Mouse (Mus musculus) embryo, embryonic 10.5 days (tissue): Measurements from ENCODE around the gene Serpina9.

ENCODE experiments used
- DNase-seq: peaks from one replicate; pipeline ENCODE4 v3.0.0-alpha.2; 2015; ENCODE audit warnings: low spot score

Serpina9 gene

DNA sequence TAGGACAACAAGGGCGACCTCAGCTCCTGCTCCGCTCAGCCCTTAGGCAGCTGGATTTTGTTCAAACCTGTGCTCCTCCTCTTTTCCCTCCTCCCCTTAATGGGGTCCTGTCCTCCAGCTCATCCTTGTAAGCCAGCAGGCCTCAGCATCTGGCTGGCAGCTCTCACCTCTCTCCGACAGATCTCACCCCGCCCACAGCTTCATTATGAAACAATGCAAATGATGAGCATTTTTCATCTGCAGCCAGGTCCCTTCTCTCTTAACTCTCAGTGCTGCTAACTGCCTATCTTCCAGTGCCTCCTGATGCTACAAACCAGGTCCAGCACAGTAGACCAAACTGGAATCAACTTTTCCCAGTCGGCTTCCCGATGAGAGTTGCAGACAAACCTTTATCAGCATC is at the start of gene Serpina9:
Serpina9 (minus strand) TSS at position 136 of the 400 bp plus-strand sequence.
- no peak for DNase-seq

DNA sequence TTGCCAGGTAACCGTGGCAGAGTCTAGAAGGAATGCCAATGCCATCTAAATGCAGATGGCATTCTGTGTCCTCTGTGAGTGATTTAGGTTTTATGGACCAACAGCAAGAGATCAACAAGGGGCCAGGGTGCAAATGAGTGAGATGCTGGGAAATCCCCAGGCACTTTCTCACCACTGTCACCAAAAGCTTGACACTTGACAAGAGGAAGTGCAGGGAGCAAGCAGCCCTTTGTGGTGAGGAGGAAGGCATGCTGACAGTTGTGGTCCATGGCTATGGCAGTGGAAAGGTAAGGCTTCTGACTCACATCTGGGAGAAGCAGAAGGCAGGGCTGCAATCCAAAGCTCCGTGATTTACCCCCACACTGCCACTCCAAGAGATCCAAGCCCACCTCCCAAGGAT is 48.3 kb upstream of the Serpina9 start:
- DNase-seq: no peak

DNA sequence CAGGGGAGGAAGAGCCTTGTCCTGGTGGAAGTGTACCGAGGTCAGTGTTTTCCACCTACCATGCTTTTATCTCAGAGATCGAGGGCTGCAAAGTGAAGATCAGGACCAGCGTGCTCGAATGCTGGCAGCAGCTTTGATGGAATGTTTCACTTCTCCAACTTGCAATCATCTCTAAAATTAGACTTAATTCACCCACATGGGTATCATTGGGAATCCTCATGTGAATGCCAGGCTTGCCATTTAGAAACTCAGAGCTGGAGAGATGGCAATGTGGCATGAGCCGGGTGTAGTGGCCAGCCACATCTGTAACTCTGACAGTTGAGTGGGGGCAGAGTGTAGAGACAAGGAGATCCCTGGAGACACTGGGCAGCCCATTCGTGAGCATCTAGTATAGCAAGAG is 46.6 kb upstream of the Serpina9 start:
- DNase-seq: no peak

DNA sequence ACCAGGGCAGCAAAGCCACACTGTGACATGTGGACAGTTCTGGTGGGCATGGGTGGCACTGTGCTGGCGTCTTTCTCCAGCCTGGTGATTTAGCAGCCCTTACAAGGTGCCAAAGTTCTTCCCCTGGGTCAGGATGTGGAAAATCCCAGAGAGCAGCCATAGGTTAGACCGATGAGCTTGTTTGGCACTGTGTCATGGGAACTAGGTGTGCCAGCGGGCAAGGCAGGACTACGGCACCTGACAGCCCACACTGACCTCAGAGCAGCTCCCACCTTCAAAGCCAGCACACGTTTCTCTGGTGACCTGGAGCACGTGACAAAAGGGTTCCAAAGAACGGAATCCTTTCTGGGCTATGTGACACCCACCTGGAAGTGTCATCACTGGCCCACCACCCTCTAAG is 44.0 kb upstream of the Serpina9 start:
- DNase-seq: no peak

DNA sequence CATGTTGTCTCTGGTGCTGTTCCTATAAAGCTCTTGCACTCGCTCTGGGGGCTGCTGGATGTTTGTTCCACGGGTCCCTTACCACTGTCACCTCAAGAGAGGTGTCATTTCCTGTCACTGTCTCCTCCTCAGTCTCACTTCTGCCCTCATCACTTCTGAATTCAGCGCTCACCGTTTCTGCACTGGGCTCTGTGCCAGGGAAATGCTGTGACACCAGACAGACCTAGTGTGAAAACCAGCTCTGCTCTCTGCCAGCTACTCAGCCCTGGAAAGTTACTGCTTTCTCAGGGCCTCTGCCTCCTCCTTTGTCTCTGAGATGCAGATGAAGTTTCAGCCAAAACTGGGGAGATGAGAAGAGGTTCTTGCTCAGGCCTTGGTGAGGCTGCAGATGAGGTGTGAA is 43.5 kb upstream of the Serpina9 start:
- DNase-seq: no peak

DNA sequence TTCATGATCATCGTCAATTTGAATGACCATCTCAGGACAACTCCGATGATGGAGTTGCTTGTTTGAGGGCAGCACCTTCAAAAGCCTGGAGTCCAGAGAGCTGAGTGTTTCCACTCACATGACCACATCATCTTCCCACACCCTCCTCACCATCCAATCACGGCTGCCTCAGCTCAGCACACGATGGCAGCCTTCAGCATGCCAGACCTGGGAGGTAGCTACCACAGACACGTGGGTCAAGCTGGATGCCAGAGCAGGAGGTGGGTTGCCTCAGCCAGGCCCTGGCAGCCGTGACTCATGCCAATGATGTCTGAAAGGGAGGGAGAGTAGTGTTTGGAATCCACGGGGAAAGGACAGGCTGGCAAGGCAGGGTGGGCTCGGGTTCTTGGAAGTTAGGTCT is 42.2 kb upstream of the Serpina9 start:
- no peak for DNase-seq

DNA sequence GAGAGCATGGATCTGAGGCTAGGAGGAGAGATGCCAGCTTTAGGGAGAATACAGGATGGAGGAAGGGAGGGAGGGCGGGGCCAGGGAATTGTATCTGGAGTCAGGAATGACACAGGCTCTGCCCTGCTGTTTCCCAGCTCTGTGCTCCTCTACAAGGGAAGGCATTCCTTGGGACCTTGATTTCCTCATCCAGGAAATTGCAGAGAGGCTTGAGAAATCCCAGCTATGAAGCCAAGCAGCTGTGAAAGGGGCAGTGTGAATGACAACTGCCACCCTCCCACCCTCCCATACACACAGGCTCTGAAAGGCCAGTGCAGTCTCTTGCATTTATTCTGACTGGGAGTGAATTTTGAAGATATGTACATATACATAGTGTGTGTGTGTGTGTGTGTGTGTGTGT is 40.4 kb upstream of the Serpina9 start:
- DNase-seq: no peak

DNA sequence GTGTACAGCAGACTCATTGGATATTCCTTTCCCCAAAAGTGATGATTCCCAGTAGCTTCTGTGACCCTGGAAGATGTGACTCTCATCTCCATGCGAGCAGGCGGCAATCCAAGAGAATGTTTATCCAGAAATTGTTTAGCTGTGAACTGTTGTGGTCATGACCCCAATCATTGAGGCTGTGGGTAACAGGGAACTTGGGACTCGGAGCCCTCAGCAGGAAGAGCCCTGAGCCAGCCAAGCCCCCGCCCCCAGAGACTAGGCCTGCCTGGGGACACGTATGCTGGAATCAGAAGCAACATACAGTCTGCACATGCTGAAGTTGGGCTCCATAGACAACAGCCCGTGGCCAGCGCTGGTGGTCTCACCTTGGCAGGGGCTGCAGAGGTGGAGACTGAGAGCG is 32.2 kb upstream of the Serpina9 start:
- no peak for DNase-seq

DNA sequence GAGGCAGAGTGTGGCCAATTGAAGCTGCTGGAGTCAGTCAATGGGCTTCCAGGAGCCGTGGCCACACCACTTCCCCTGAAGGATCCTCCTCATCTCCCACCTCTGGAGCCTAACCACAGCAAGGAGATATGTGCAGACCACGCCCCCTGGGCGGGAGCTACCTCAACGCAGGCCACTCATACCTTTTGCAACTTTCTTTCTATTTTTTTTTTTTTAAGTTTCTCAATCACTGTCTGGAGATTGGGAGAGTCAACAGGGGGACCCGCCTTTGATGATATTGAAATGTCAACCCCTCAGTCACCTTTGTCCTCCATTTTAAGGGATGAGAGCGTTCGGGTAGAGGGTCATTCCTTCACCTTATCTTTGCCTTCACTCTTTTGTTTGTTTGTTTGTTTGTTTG is 30.8 kb upstream of the Serpina9 start, which contains the start of gene Serpina12:
Serpina12 (minus strand) TSS at position 101 of the 400 bp plus-strand sequence.
- no peak for DNase-seq

DNA sequence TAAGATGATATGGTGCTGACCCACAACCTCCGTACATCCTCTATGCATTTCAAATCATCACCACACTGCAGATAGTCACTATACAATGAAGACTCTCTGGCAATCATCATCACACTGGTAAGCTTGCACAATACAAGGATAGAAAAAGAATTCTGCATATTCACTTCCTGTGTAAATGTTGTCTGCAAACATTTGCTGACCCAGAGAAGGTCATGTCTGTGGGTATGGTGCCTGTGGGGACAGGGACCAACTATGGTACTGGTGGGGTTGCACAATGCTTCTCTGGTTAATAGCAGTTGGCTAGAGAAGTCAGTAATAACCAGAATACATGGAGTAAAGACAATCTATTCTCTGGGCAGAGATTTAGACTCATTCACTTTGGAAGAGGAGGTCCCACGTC is 29.2 kb upstream of the Serpina9 start:
- no peak for DNase-seq

DNA sequence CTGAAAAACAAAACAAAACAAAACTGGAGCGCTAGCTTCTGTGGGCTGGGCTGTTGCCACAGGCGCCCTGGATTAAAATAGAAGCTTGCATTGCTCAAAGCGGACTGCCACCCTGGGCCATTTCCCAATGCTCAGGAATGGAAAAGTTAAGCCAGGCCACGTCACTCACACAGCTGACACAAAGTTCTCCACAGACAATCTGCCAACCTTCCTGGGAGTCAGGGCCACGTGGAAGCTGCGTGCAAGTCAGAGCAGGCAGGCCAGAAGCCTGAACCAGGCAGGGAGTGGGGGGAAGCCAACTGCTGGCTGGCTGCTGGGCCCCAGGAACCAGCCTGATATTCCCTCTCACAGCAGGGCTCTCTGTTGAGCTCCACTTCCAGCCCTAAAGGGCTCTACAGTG is 27.8 kb upstream of the Serpina9 start:
- no peak for DNase-seq

DNA sequence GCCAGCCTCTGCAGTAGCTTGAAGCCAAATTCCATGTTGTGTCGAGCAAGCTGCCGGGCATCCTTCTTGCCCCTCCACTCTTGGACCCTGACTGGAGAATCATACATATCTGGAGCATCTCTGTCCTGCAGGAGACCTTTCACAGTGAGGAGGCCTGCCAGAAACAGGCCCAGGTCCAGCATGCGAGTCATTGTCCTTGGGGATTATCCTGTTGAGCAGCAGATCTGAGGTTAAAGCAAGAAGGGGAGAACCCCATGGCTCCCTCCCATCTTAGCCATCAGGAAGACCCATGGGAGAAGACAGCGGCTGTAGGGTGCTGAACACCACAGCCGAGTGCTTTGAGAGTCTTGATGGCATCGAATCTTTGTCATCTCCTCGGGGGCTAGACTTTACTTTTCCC is 24.6 kb upstream of the Serpina9 start:
- no peak for DNase-seq

DNA sequence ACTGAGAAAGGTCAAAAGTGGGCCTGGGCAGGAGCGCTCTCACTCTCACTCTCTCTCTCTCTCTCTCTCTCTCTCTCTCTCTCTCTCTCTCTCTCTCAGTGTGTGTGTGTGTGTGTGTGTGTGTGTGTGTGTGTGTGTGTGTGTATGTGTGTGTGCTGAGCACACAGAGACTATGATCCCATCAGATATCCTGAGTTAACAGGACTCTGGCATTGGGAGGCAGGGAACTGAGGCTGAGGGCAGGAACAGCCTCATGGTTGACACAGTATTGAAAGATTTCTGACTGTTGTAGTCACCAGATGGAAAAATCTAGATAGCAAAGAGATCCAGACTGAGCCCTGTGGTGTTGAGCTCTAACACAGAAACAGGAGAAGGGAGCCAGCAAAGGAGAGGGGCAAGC is 20.2 kb upstream of the Serpina9 start:
- no peak for DNase-seq

DNA sequence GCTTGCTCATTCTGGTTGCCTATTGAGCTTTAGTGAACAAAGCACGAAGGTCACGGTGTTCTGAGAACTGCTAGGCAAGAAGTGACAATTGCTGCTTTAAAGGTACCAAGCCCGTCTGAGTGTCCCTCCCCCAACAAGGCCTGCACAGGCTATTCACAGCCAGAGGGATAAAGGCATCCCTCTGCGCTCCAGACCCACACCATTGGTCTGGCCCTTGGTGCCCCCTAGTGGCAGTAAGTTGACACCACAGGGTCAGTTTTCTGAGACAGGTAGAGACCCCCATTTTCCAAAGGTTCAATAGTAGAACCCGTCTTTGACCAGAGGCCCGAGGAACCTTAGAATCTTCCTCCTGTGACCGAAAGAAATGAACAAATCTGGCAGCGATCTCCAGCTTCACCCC is 16.4 kb upstream of the Serpina9 start:
- peak; percentile 44 for DNase-seq

DNA sequence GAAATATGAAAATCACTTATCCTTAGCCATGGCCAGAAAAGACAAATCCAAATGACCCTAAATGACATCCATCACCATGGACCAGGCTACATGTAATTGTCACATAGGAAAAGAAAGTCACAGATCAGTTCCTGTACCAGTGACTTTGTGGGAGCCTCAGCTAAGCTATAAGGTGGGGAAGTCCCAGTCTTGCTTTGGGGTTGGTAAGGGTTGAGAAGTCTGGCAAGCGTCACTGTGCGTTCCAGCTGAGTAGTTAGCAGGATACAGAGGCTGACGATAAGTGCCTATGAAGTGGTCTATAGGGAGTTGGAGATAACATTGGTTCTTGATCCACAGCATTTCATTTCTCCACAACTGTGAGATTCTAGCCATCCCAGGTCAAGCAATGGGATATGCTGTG is 1.7 kb upstream of the Serpina9 start:
- no peak for DNase-seq

DNA sequence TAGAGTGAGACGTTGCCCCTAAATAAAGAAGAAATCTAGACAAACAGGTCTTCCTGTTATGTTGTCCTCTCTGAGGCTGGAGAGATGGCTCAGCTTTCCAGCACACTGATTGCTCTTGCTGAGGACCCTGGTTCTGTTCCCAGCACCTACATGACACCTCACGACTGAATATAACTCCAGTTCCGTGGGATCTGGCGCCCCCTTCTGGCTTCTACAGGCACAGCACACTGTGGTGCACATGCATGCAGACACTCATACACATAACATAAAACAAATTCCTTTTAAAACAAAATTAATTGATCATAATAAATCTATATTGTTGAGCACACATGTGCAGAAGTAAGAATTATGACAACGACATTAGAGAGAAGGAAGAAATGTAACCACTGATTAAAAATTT is 8.9 kb downstream of the Serpina9 start:
- DNase-seq: no peak

DNA sequence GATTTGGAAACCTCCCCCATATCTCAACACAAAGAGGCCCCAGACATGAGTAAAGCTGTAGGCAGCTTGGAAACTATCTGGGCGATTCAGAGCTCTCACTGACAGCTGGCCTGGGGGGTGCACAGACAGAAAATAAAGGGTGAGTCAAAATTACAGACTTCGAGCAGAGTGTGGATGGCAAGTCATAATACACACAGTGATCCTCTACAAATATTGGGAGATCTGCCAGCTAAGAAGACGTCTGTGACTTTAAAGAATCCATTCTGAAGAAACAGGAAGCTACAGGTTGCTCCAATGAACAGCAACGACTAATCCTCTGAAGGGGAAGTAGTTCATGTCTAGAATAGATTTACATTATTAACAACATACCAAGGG is 10.3 kb downstream of the Serpina9 start:
- DNase-seq: no peak

DNA sequence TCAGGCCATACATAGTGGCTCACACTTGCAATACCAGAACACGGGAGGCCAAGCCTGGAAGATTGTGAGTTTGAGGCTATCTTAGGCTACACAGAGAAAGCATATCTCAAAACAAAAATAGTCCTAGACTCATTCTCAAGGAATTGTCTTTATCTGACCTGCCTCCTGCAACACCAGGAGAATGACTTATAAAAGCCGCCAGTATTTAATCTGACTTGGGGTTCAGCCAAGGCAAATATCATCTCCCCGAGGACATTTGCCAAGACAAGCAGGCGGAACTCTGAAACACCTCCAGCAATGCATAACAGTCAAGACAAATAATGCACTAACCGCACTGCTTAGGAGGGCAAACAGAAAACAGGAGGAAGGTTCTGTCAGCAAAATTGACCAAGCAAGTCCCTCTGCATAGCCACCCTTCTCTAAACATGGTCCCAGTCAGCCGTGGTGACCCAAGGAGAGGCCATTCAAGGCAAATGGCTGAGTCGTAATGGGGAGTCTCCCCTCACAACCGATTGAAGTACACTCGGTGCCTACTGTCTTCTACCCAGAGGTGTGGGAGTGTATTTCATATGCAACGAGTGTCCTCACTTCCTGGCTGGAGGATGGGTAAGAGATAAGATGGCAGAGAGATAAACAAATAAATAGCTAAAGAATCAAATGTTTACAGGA is 10.9 kb downstream of the Serpina9 start:
- DNase-seq: no peak

DNA sequence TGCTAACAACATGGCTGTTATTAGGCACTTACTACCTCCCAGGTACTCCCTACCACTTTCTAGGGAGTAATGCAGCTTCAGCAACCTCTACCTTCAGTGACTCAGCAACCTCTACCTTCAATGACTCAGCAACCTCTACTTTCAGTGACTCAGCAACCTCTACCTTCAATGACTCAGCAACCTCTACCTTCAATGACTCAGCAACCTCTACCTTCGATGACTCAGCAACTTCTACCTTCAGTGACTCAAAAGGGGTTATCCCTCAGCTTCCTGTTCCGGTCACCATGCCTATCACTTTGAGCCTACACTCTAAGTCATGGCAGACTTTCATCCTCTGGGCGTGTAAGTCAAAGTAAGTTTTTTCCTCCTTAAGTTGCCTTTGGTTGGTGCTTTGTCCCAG is 13.0 kb downstream of the Serpina9 start:
- DNase-seq: no peak

DNA sequence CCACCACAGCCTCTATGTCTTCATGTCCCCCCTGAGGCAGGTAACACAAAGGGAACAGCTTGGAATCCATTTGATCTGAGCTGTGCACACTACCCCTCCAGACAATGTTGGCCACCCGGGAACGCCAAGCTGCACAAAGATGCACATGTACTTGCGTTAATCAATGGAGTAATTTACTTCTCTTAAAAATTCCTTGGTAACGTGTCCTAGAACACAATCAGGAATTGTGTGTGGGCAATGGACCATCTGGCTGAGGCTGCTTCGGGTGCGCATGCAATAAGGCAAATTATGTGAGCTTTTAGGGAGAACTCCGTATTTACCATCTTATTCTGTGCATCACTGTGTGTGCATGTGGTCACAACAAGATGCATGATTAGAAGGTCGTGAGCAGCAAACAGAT is 13.9 kb downstream of the Serpina9 start:
- no peak for DNase-seq

DNA sequence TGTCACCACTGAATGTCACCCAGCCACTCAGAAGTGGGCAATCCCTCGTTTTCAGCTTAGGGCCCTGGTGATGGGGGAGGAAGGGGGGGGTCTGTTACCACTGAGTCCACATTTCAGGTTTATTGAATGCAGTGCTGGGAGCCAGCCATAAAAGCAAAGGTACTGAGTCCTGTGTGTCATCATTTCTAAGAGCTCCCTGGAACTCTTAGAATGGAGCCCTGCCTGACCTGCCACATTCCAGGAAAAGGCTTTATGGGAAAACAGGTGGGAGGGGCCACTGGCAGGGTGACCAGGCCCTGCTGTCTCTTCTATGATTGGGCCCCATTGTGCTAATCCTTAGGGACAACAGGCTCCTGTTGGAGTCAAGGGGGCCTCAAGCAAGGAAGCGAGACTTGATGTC is 17.0 kb downstream of the Serpina9 start:
- no peak for DNase-seq

DNA sequence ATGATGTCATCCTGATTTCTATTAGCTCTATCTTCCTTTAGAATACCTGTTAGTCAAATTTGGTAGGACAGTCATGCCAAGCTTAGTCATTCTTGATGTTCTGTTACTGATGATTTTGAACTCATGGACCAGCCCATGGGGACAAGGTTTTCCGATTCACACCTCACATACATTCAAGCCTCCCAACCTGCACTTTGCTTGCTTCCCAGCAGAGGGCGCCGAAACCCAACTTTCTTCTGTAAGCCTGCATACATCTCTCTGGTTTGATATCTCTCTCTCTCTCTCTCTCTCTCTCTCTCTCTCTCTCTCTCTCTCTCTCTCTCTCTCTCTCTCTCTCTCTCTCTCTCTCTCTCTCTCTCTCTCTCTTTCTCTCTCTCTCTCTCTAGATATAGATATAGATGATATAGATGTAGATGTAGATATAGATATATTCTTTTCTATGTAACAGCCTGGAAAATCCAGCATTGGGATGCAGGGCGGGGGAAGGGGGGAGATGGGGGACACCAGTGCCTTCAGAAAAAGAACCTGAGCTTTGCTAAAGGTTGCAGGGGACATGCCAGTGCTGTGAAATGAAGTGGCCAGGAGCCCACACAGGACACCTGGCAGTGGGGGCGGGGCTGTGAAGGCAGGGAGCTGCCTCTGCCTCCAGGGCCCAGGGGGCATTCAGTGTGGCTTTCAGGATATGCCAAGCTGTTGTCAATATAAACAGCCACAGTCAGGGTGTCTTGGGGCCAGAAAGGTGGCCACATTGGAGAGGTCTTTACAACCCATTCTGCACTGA is 18.1 kb downstream of the Serpina9 start:
- DNase-seq: peak; percentile 77

DNA sequence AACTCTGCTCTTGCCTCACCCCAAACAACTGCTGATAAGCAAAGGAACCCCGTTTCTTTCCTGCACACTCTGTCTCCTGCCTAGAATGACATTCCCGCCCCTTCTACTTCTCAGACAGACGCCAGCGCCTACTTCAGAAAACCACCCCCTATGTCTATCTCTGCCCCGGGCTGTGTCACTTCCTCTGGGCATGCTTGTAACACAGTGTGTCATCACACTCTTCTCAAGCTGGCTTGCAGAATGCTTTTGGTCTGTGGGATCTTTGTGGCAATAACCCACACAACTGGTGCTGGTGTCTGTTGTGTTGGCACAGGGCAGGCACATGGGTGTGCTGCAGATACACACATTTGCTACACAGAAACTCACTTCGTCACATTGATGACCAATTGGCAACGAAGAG is 20.6 kb downstream of the Serpina9 start:
- no peak for DNase-seq

DNA sequence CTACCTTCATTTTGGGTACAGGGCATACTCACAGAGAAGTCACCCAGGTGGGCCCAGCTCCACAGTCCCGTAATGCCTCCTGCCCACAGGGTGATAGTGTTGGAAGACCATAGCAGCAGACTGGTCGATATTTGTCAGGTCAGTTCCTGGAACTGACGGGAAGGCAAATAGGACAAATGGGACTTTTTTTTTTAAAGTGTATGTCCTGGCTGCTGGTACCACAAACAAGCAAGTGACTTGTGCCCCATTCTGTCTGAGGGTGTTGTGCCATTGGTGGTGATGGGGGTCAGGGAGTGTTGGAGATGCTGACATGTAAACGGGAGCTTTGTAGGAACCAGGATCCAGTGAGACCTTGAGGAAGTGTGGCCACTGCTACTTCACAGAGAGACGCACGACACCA is 23.7 kb downstream of the Serpina9 start, which contains the start of gene Serpina11:
Serpina11 (minus strand) TSS at position 101 of the 400 bp plus-strand sequence.
- DNase-seq: no peak
